Mouse (Mus musculus) liver, embryonic 14.5 days (tissue): Measurements from ENCODE around the gene Ppie.

ENCODE experiments used
- CTCF ChIP-seq: IDR thresholded peaks from 2 replicates; pipeline ENCODE4 v1.5.1; 2016; ENCODE audit warnings: antibody characterized with exemption, low read depth, control low read depth
- EP300 ChIP-seq: IDR thresholded peaks from 2 replicates; pipeline ENCODE4 v1.6.1; 2016; ENCODE audit warnings: antibody characterized with exemption, low read depth

DNA sequence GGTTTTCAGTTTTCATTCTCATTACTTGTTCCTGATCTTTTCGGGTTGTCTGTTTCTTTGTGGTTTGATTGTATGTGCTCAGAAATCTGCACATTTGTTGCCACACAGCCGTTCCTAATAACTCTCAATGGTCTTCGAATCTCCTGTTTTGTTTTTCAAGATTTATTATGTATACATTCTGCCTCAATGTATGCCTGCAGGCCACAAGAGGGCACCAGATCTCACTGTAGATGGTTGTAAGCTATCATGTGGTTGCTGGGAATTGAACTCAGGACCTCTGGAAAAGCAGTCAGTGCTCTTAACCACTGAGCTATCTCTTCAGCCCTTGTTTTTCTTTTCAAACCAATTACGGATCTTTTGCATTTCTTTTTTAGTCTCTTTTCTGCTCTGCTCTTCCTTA, 53.4 kb downstream of the Ppie start:
- TF ChIP-seq CTCF (no peak; the same call in 1 of the 2 replicates), EP300 (no peak)
